22 mouse cellular contexts compared by ENCODE assay signal in genomic region chr7:129429903-129430302, GRCm38 (mm10).
A peak's percentile ranks its signal among the peaks of the same experiment; 100 is the strongest.
DNase-seq lines count a peak whose midpoint lies in the region; ATAC-seq lines count a peak whose summit lies in the region.
"Had no signal": no experiment of that assay in that cellular context is flagged by ENCODE, and none has a peak within 500 bp of the region (broad histone marks: within the 10 kb centered on the region; RNA-seq: fewer than 3 reads in every experiment).

No protein-coding gene starts in this region.

- no peaks in the 10 kb centered on the region for H3K4me1 ChIP-seq in kidney, embryonic 14.5 days (ENCODE audit: control insufficient read depth, insufficient read depth, low read length)
- H3K4me1 ChIP-seq in midbrain, embryonic 11.5 days (ENCODE audit: control insufficient read depth, insufficient read depth, low read length), result no peaks in the 10 kb centered on the region
- H3K4me1 ChIP-seq in midbrain, embryonic 14.5 days (ENCODE audit: control insufficient read depth, insufficient read depth, low read length), result no peaks in the 10 kb centered on the region
- H3K4me1 ChIP-seq: embryonic facial prominence, embryonic 12.5 days; forebrain, embryonic 15.5 days; heart, embryonic 10.5 days; heart, embryonic 15.5 days had no signal

- H3K4me2 ChIP-seq in kidney, embryonic 14.5 days (replicated peaks; ENCODE audit: low read depth, low read length), result no peak overlapping the region
- H3K4me2 ChIP-seq in midbrain, embryonic 11.5 days, result no peak overlapping the region
- H3K4me2 ChIP-seq in midbrain, embryonic 14.5 days (ENCODE audit: low read length), result no peak overlapping the region
- H3K4me2 ChIP-seq: embryonic facial prominence, embryonic 12.5 days; forebrain, embryonic 15.5 days; heart, embryonic 15.5 days; hindbrain, embryonic 14.5 days had no signal

- H3K9me3 ChIP-seq in kidney, embryonic 14.5 days (ENCODE audit: control insufficient read depth, low read length), result no peaks in the 10 kb centered on the region
- H3K9me3 ChIP-seq in midbrain, embryonic 11.5 days (ENCODE audit: control insufficient read depth, low read length), result no peaks in the 10 kb centered on the region
- H3K9me3 ChIP-seq in midbrain, embryonic 14.5 days (ENCODE audit: control insufficient read depth, low read length), result no peaks in the 10 kb centered on the region
- H3K9me3 ChIP-seq: embryonic facial prominence, embryonic 12.5 days; forebrain, embryonic 15.5 days; heart, embryonic 10.5 days; heart, embryonic 15.5 days; hindbrain, embryonic 10.5 days had no signal

- H3K27me3 ChIP-seq in kidney, embryonic 14.5 days (ENCODE audit: control insufficient read depth, insufficient read depth, low read length), result no peaks in the 10 kb centered on the region
- no peaks in the 10 kb centered on the region for H3K27me3 ChIP-seq in midbrain, embryonic 11.5 days (ENCODE audit: control insufficient read depth, insufficient read depth, low read length)
- no peaks in the 10 kb centered on the region for H3K27me3 ChIP-seq in midbrain, embryonic 14.5 days (ENCODE audit: control insufficient read depth, insufficient read depth, low read length)
- H3K27me3 ChIP-seq: embryonic facial prominence, embryonic 12.5 days; forebrain, embryonic 15.5 days; heart, embryonic 15.5 days had no signal

- 29% methylated on average over 3 of the region's 3 CpGs for WGBS in kidney, embryonic 14.5 days
- WGBS in midbrain, embryonic 11.5 days, result 40% methylated on average over 3 of the region's 3 CpGs
- WGBS in midbrain, embryonic 14.5 days, result 39% methylated on average over 3 of the region's 3 CpGs

- no peak for DNase-seq in kidney, postnatal 14 days
- DNase-seq in midbrain, embryonic 11.5 days (ENCODE audit: low spot score, missing footprints), result peak; percentile 71
- no peak for DNase-seq in midbrain, embryonic 14.5 days
- DNase-seq in R1 (ENCODE audit: low read depth, low spot score), result peak; percentile 27
- peak; percentile 47 for DNase-seq in retina, embryonic 14.5 days (ENCODE audit: low spot score)
- no peak for DNase-seq in thymus, adult 18-20 months
- DNase-seq: adrenal gland, adult 2 months; adrenal gland, postnatal 36 days; cerebellum, adult 2 months; cerebellum, postnatal 10 days; embryo, embryonic 11 days; gastrocnemius, postnatal 10 days; heart, adult 18-20 months; heart, postnatal 14 days had no signal

- no peak overlapping the region for H3K9ac ChIP-seq in kidney, embryonic 14.5 days (ENCODE audit: low read depth, low read length)
- H3K9ac ChIP-seq in midbrain, embryonic 11.5 days (ENCODE audit: low read length), result no peak overlapping the region
- H3K9ac ChIP-seq in midbrain, embryonic 14.5 days (replicated peaks; ENCODE audit: low read length), result no peak overlapping the region
- H3K9ac ChIP-seq: embryonic facial prominence, embryonic 12.5 days; forebrain, embryonic 15.5 days; heart, embryonic 15.5 days; hindbrain, embryonic 14.5 days had no signal

- no peak overlapping the region for H3K27ac ChIP-seq in kidney, embryonic 14.5 days (ENCODE audit: low read depth, low read length)
- H3K27ac ChIP-seq in midbrain, embryonic 11.5 days (ENCODE audit: low read depth, low read length), result no peak overlapping the region
- no peak overlapping the region for H3K27ac ChIP-seq in midbrain, embryonic 14.5 days (replicated peaks; ENCODE audit: low read depth, low read length)
- H3K27ac ChIP-seq: embryonic facial prominence, embryonic 12.5 days; forebrain, embryonic 15.5 days; heart, embryonic 10.5 days; heart, embryonic 15.5 days; hindbrain, embryonic 10.5 days; hindbrain, embryonic 14.5 days had no signal

- 0 out of 2 replicates have a peak, but pooled peaks have one; percentile 46 for ATAC-seq in kidney, embryonic 14.5 days (ENCODE audit: low FRiP score, low TSS enrichment)
- no peak for ATAC-seq in midbrain, embryonic 11.5 days (ENCODE audit: low FRiP score)
- no peak for ATAC-seq in midbrain, embryonic 14.5 days (ENCODE audit: low FRiP score, low TSS enrichment)
- no peak for ATAC-seq in megakaryocyte-erythroid progenitor cell, adult 5-6 weeks (replicated peaks; ENCODE audit: low FRiP score, low TSS enrichment, poor library complexity, severe bottlenecking)
- ATAC-seq: forebrain, embryonic 15.5 days had no signal

- no peaks in the 10 kb centered on the region for H3K36me3 ChIP-seq in kidney, embryonic 14.5 days (ENCODE audit: control insufficient read depth, insufficient read depth, low read length)
- no peaks in the 10 kb centered on the region for H3K36me3 ChIP-seq in midbrain, embryonic 11.5 days (ENCODE audit: control insufficient read depth, insufficient read depth, low read length)
- H3K36me3 ChIP-seq in midbrain, embryonic 14.5 days (ENCODE audit: control insufficient read depth, insufficient read depth, low read length), result no peaks in the 10 kb centered on the region
- H3K36me3 ChIP-seq: embryonic facial prominence, embryonic 12.5 days; forebrain, embryonic 15.5 days; heart, embryonic 10.5 days; heart, embryonic 15.5 days; hindbrain, embryonic 10.5 days had no signal

- no peak overlapping the region for H3K4me3 ChIP-seq in kidney, embryonic 14.5 days (ENCODE audit: low read length)
- no peak overlapping the region for H3K4me3 ChIP-seq in midbrain, embryonic 11.5 days (ENCODE audit: low read depth, low read length)
- H3K4me3 ChIP-seq in midbrain, embryonic 14.5 days (replicated peaks; ENCODE audit: low read depth, low read length), result no peak overlapping the region
- H3K4me3 ChIP-seq: embryonic facial prominence, embryonic 12.5 days; forebrain, embryonic 15.5 days; heart, embryonic 10.5 days; heart, embryonic 15.5 days; hindbrain, embryonic 10.5 days had no signal

Comparison
In these comparisons a context has a peak if more than half of its experiments do, and no peak if none do; other contexts are left out.
1. DNase-seq: peak in midbrain, embryonic 11.5 days (single experiment), R1 (single experiment) and retina, embryonic 14.5 days (single experiment); none in kidney, postnatal 14 days (single experiment), midbrain, embryonic 14.5 days (single experiment) and thymus, adult 18-20 months (0 of 2).